Mouse (Mus musculus): ENCODE results near the gene Riiad1.

GRCm38 (mm10) chr3:94506664-94507063 lies 26.5 kb upstream of the Riiad1 start:
- TF ChIP-seq CTCF (IDR thresholded peaks at IDR 0.05; ENCODE audit: low read depth, low read length) (peak; percentile 20; the same call in 1 of the 2 replicates), GATA1 (IDR thresholded peaks at IDR 0.05; ENCODE audit: borderline replicate concordance, low read length) (no peak), GATA2 (IDR thresholded peaks at IDR 0.05; ENCODE audit: borderline replicate concordance, low read depth, low read length) (no peak), TAL1 (conservative IDR thresholded peaks at IDR 0.05; ENCODE audit: low read depth, low read length) (no peak), POLR2AphosphoS5 (IDR thresholded peaks at IDR 0.05; ENCODE audit: insufficient replicate concordance, low read depth, low read length) (no peak)
